Mouse (Mus musculus): ENCODE results near the gene Rnf114. TPM values are rescaled to one million over a fixed set of nuclear protein-coding genes. Genes with fewer than 3 reads are reported as not detected.

The Rnf114 gene
- polyA plus RNA-seq, 1 experiment from 2014 or later = 101 TPM

DNA sequence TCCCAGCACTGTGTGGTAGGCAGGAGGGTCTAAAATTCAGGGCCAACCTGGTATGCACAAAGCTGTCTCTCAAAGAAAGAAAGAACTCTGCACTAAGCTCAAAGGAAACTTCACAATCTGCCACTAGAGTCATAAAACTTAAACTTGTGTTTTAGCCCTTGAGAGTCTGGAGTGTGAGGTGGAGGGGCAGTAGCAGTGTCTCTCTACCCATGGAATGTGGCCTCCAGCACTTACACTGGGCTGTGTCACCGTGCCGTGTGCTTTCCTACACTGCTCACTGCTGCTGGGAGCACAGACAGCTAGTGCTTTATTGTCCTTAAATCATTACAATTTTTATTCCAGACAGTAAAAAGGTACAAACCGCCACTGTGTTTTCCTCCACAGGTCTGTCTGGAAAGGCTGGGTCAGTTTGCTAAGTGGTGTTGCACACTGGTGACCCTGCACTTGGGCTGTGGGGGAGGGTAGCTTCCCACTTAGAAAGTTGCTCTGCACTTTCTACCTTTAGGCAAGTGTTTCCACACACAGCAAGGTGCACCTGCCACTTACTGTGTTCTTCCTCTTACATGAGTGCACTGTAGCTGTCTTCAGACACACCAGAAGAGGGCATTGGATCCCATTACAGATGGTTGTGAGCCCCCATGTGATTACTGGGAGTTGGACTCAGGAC is 15.4 kb downstream of the Rnf114 start:
- no peak for ATAC-seq (ENCODE audit: low read depth)
- Histone ChIP-seq H3K9ac (ENCODE audit: low read length) (no peak overlapping the region), H3K9me3 (ENCODE audit: control insufficient read depth, low read length) (no peaks in the 10 kb centered on the region), H3K4me1 (replicated peaks; ENCODE audit: control insufficient read depth, insufficient read depth, low read length) (peaks cover 32% of the 10 kb centered on the region), H3K4me3 (ENCODE audit: low read length) (no peak overlapping the region), H3K36me3 (ENCODE audit: control insufficient read depth, insufficient read depth, low read length) (peaks cover 26% of the 10 kb centered on the region), H3K4me2 (ENCODE audit: low read depth, low read length) (no peak overlapping the region), H3K27me3 (ENCODE audit: control insufficient read depth, insufficient read depth, low read depth, low read length) (no peaks in the 10 kb centered on the region), H3K27ac (ENCODE audit: low read length) (peak overlapping the region; percentile 50)
- WGBS = 68% methylated on average over 3 of the region's 3 CpGs

- peaks cover 33% of the 10 kb centered on the region for H3K36me3 ChIP-seq (ENCODE audit: control insufficient read depth, insufficient read depth, low read length)
- 87% methylated on average over 4 of the region's 4 CpGs for WGBS
- H3K27ac ChIP-seq (ENCODE audit: low read length) = no peak overlapping the region
- H3K9ac ChIP-seq (ENCODE audit: low read length) = no peak overlapping the region
- no peak for ATAC-seq (ENCODE audit: low read depth)
- peaks cover 32% of the 10 kb centered on the region for H3K4me1 ChIP-seq (replicated peaks; ENCODE audit: control insufficient read depth, insufficient read depth, low read length)
- H3K4me2 ChIP-seq (ENCODE audit: low read depth, low read length) = no peak overlapping the region
- H3K4me3 ChIP-seq (ENCODE audit: low read length) = no peak overlapping the region
- H3K9me3 ChIP-seq (ENCODE audit: control insufficient read depth, low read length) = no peaks in the 10 kb centered on the region
- H3K27me3 ChIP-seq (ENCODE audit: control insufficient read depth, insufficient read depth, low read depth, low read length) = no peaks in the 10 kb centered on the region
Measured at GRCm38 (mm10) chr2:167508569-167508968, 16.1 kb downstream of the Rnf114 start.

DNA sequence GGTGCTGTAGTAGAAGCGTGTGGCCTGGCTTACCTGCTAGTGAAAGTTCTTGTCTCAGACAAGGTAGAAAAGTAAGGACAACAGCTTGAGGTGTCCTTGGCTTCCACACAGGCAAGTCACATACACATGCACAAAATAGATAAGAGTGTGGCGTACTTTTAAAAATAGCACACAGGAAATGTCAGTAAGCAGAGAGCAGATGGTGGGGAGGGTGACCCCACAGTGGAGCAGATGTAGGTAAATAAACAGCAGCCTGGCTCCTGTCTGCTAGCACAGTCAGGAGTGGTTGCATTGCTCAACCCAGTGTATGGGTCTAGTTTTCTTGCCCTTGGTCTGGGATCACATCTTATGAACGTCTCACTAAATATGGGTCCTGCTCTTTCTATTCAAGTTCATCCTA is 18.0 kb downstream of the Rnf114 start:
- WGBS = 56% methylated on average over 3 of the region's 3 CpGs
- Histone ChIP-seq H3K27me3 (ENCODE audit: control insufficient read depth, insufficient read depth, low read depth, low read length) (no peaks in the 10 kb centered on the region), H3K4me1 (replicated peaks; ENCODE audit: control insufficient read depth, insufficient read depth, low read length) (peaks cover 18% of the 10 kb centered on the region), H3K4me3 (ENCODE audit: low read length) (no peak overlapping the region), H3K9ac (ENCODE audit: low read length) (no peak overlapping the region), H3K36me3 (ENCODE audit: control insufficient read depth, insufficient read depth, low read length) (peaks cover 48% of the 10 kb centered on the region), H3K27ac (ENCODE audit: low read length) (no peak overlapping the region), H3K9me3 (ENCODE audit: control insufficient read depth, low read length) (no peaks in the 10 kb centered on the region), H3K4me2 (ENCODE audit: low read depth, low read length) (no peak overlapping the region)
- no peak for ATAC-seq (ENCODE audit: low read depth)

GRCm38 (mm10) chr2:167512365-167512764 is 19.9 kb downstream of the Rnf114 start:
- 92% methylated on average over 9 of the region's 9 CpGs for WGBS
- H3K4me1 ChIP-seq (replicated peaks; ENCODE audit: control insufficient read depth, insufficient read depth, low read length) = peaks cover under 1% of the 10 kb centered on the region
- H3K4me3 ChIP-seq (ENCODE audit: low read length) = no peak overlapping the region
- H3K36me3 ChIP-seq (ENCODE audit: control insufficient read depth, insufficient read depth, low read length) = peaks cover 53% of the 10 kb centered on the region
- H3K9me3 ChIP-seq (ENCODE audit: control insufficient read depth, low read length) = no peaks in the 10 kb centered on the region
- H3K9ac ChIP-seq (ENCODE audit: low read length) = no peak overlapping the region; the same call in 1 of the 2 replicates
- ATAC-seq (ENCODE audit: low read depth) = no peak
- no peak overlapping the region for H3K27ac ChIP-seq (ENCODE audit: low read length)
- H3K4me2 ChIP-seq (ENCODE audit: low read depth, low read length) = no peak overlapping the region
- no peaks in the 10 kb centered on the region for H3K27me3 ChIP-seq (ENCODE audit: control insufficient read depth, insufficient read depth, low read depth, low read length)

GRCm38 (mm10) chr2:167512970-167513369 is 20.5 kb downstream of the Rnf114 start:
- Histone ChIP-seq H3K4me1 (replicated peaks; ENCODE audit: control insufficient read depth, insufficient read depth, low read length) (no peaks in the 10 kb centered on the region), H3K9ac (ENCODE audit: low read length) (no peak overlapping the region), H3K36me3 (ENCODE audit: control insufficient read depth, insufficient read depth, low read length) (peaks cover 58% of the 10 kb centered on the region), H3K4me2 (ENCODE audit: low read depth, low read length) (no peak overlapping the region), H3K27ac (ENCODE audit: low read length) (no peak overlapping the region), H3K27me3 (ENCODE audit: control insufficient read depth, insufficient read depth, low read depth, low read length) (no peaks in the 10 kb centered on the region), H3K4me3 (ENCODE audit: low read length) (no peak overlapping the region), H3K9me3 (ENCODE audit: control insufficient read depth, low read length) (no peaks in the 10 kb centered on the region)
- 85% methylated on average over 5 of the region's 5 CpGs for WGBS
- ATAC-seq (ENCODE audit: low read depth) = no peak

DNA sequence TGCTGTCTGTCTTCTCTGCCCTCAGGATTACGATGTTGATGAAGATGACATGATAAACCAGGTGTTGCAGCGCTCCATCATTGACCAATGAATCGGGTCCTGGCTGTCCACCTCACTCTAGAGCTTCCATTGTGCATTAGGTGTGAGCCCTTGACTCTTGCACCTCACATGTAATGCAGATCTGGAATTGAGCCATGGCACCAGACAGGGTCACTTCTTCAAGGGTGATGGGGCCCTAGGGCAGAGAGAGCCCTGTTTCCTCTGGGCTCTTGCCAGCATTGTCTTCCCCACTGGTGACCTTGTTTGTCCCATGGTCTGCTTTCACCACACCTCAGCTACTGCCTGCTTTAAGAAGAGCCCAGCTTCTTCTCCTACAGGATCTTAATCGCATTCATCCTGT is 22.2 kb downstream of the Rnf114 start:
- H3K4me3 ChIP-seq (ENCODE audit: low read length) = no peak overlapping the region
- H3K27ac ChIP-seq (ENCODE audit: low read length) = no peak overlapping the region
- H3K27me3 ChIP-seq (ENCODE audit: control insufficient read depth, insufficient read depth, low read depth, low read length) = no peaks in the 10 kb centered on the region
- H3K4me1 ChIP-seq (replicated peaks; ENCODE audit: control insufficient read depth, insufficient read depth, low read length) = no peaks in the 10 kb centered on the region
- peaks cover 56% of the 10 kb centered on the region for H3K36me3 ChIP-seq (ENCODE audit: control insufficient read depth, insufficient read depth, low read length)
- no peak overlapping the region for H3K4me2 ChIP-seq (ENCODE audit: low read depth, low read length)
- WGBS = 96% methylated on average over 4 of the region's 4 CpGs
- no peaks in the 10 kb centered on the region for H3K9me3 ChIP-seq (ENCODE audit: control insufficient read depth, low read length)
- no peak for ATAC-seq (ENCODE audit: low read depth)
- no peak overlapping the region for H3K9ac ChIP-seq (ENCODE audit: low read length)

GRCm38 (mm10) chr2:167515688-167516087 is 23.2 kb downstream of the Rnf114 start:
- Histone ChIP-seq H3K27me3 (ENCODE audit: control insufficient read depth, insufficient read depth, low read depth, low read length) (no peaks in the 10 kb centered on the region), H3K4me1 (replicated peaks; ENCODE audit: control insufficient read depth, insufficient read depth, low read length) (no peaks in the 10 kb centered on the region), H3K36me3 (ENCODE audit: control insufficient read depth, insufficient read depth, low read length) (peaks cover 56% of the 10 kb centered on the region), H3K4me3 (ENCODE audit: low read length) (no peak overlapping the region), H3K9me3 (ENCODE audit: control insufficient read depth, low read length) (no peaks in the 10 kb centered on the region), H3K9ac (ENCODE audit: low read length) (no peak overlapping the region), H3K4me2 (ENCODE audit: low read depth, low read length) (no peak overlapping the region), H3K27ac (ENCODE audit: low read length) (no peak overlapping the region)
- no peak for ATAC-seq (ENCODE audit: low read depth)
- 89% methylated on average over 5 of the region's 5 CpGs for WGBS

DNA sequence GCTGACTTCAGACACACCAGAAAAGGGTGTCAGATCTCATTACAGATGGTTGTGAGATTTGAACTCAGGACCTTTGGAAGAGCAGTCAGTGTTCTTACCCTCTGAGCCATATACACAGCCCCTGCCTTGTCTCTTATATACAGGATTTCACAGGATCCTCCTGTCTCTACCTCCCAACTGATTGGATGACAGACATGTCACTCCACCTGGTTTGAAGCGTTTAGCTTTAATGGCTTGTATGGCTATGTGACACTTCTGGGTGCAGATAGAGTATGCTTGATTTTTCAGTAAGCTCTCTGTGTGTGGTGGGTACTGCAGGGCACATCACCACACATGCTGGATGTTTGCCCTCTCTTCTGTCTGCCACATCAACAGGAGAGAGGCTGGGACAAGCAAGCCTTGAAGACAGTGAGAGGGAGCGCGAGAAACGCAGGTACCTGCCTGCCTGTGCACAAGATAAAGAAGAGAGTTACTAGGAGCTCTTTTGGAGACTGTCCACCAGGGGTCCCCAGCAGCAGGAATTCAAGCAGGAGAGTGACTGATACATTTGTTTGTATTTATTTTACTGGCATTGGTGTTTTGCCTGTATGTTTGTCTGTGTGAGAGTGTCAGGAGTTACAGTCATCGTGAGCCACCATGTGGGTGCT is 27.3 kb downstream of the Rnf114 start:
- WGBS = 67% methylated on average over 5 of the region's 5 CpGs
- H3K4me1 ChIP-seq (replicated peaks; ENCODE audit: control insufficient read depth, insufficient read depth, low read length) = no peaks in the 10 kb centered on the region
- no peak overlapping the region for H3K27ac ChIP-seq (ENCODE audit: low read length)
- no peaks in the 10 kb centered on the region for H3K9me3 ChIP-seq (ENCODE audit: control insufficient read depth, low read length)
- H3K9ac ChIP-seq (ENCODE audit: low read length) = no peak overlapping the region
- H3K4me2 ChIP-seq (ENCODE audit: low read depth, low read length) = no peak overlapping the region
- H3K4me3 ChIP-seq (ENCODE audit: low read length) = no peak overlapping the region
- H3K36me3 ChIP-seq (ENCODE audit: control insufficient read depth, insufficient read depth, low read length) = peaks cover 24% of the 10 kb centered on the region
- ATAC-seq (ENCODE audit: low read depth) = no peak
- no peaks in the 10 kb centered on the region for H3K27me3 ChIP-seq (ENCODE audit: control insufficient read depth, insufficient read depth, low read depth, low read length)

DNA sequence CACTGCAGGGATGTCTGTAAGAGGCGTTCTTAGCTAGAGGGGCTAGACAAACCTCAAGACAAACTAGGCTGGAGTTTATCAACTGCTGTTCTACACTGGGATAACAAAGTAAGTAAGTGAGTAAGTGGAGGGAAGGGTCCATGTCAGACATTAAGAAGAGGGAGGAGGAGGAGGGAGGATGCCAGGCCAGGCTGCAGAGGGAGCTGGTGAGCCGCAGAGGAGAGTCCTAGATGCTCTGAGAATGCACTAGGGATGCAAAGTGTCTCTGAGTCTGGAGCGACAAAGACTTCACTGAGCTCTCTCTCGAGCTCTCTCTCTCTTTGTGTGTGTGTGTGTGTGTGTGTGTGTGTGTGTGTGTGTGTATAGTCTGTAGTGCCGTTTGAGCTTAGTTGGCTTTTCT is 35.8 kb downstream of the Rnf114 start:
- WGBS = 11% methylated on average over 5 of the region's 5 CpGs
- no peaks in the 10 kb centered on the region for H3K4me1 ChIP-seq (replicated peaks; ENCODE audit: control insufficient read depth, insufficient read depth, low read length)
- no peaks in the 10 kb centered on the region for H3K9me3 ChIP-seq (ENCODE audit: control insufficient read depth, low read length)
- no peak overlapping the region for H3K27ac ChIP-seq (ENCODE audit: low read length)
- H3K9ac ChIP-seq (ENCODE audit: low read length) = no peak overlapping the region
- no peaks in the 10 kb centered on the region for H3K27me3 ChIP-seq (ENCODE audit: control insufficient read depth, insufficient read depth, low read depth, low read length)
- no peak overlapping the region for H3K4me3 ChIP-seq (ENCODE audit: low read length)
- H3K36me3 ChIP-seq (ENCODE audit: control insufficient read depth, insufficient read depth, low read length) = no peaks in the 10 kb centered on the region
- no peak for ATAC-seq (ENCODE audit: low read depth)
- no peak overlapping the region for H3K4me2 ChIP-seq (ENCODE audit: low read depth, low read length)

Data from lung, embryonic 16.5 days (tissue).